Mouse (Mus musculus): Measurements from ENCODE around the gene Cept1.

- no peak for TF ChIP-seq EP300 (IDR thresholded peaks at IDR 0.05; ENCODE audit: insufficient read depth, low read depth, low read length)
- TF ChIP-seq POLR2A (IDR thresholded peaks at IDR 0.05; ENCODE audit: insufficient read depth, low read depth, low read length), result no peak
Measured at GRCm38 (mm10) chr3:106573191-106573590, 25.6 kb upstream of the Cept1 start.

Data from heart, adult 2 months (tissue).